Mouse (Mus musculus): Measurements from ENCODE around the gene Egr2. TPM values are rescaled to one million over a fixed set of nuclear protein-coding genes. Genes with fewer than 3 reads are reported as not detected.

Egr2 gene
- total RNA-seq, 2 experiments from 2014 or later = 0.27 to 1.2 TPM

DNA sequence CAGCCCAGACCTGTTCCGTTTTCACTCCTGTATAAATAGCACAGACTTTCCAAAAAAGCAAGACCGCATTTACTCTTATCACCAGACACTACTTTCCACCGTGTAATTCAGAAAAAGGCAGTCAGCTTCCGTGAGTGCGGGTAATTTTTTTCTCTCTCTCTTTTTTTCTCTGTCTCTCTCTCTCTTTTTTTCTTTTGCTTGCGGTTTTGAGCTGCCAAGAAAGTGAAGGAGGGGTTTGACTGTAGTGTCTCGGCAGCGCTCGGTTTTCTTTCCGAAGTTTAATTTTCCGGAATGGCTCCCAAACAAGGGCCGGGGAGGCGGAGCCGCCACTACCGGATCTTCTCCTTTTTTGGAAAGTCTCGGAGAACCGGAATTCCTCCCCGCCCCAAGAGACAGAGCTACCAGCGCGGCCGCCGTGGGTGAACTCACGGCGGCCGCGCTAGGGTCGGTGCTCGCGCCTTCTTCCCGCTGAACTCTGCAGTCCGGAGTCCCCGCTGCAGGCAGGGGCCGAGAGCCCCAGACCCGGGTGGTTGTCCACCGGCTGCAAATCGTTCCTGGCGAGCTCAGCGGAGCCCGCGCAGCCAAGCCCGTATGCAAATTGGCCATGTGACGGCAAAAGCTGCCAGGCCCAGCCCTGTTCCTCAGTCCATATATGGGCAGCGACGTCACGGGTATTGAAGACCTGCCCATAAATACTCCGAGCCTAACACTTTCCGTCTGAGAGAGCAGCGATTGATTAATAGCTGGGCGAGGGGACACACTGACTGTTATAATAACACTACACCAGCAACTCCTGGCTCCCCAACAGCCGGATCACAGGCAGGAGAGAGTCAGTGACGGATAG is 2.1 kb downstream of the Egr2 start:
- DNase-seq = peak; percentile 89 to 93
- intact Hi-C loops (cut with DNase I) = loop anchor here (2.0 to 10.0 kb wide), 3 partner anchors 110 to 447 kb away; no protein-coding TSS in a partner anchor

DNA sequence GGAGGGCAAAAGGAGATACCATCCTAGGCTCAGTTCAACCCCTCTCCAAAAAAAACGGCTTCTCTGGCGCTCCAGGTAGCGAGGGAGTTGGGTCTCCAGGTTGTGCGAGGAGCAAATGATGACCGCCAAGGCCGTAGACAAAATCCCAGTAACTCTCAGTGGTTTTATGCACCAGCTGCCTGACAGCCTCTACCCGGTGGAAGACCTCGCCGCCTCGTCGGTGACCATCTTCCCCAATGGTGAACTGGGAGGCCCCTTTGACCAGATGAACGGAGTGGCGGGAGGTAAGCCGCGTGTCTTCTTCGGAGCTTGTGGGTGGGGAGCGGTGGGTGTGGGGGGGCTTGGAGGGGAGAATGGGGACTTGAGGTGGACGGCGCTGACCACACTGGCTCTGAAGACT is 2.8 kb downstream of the Egr2 start:
- DNase-seq = peak; percentile 12 to 17
- intact Hi-C loops (cut with DNase I) = loop anchor here (5.0 to 10.0 kb wide), 2 partner anchors 109 to 447 kb away; no protein-coding TSS in a partner anchor

- peak; percentile 15 to 36 for DNase-seq
- intact Hi-C loops (cut with DNase I) = loop anchor here (5.0 to 10.0 kb wide), 2 partner anchors 109 to 446 kb away; no protein-coding TSS in a partner anchor
Measured at GRCm38 (mm10) chr10:67538585-67539400, 3.5 kb downstream of the Egr2 start.

DNA sequence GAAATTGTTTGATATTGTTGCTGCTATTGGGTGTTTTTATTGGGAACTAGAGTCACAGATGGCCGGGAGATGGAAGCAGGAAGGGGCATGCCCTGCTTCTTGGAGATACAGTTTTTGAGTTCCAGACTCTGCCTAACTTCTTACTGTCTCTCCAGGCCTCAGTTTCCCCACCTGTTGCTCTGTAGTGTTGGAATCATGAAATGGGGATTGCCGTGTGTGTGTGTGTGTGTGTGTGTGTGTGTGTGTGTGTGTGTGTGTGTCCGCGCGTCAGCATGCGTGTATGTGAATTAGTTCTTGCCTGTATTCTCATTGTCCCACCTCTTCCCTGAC is 4.1 kb downstream of the Egr2 start:
- DNase-seq = no peak
- intact Hi-C loops (cut with DNase I) = loop anchor here (5.0 to 10.0 kb wide), 2 partner anchors 108 to 445 kb away; no protein-coding TSS in a partner anchor

GRCm38 (mm10) chr10:67540591-67540990 is 5.3 kb downstream of the Egr2 start:
- intact Hi-C loops (cut with DNase I) = loop anchor here (10.0 kb wide), 1 partner anchor 734 kb away; the partner anchor contains the start of gene Arid5b

GRCm38 (mm10) chr10:67547850-67548260 is 12.6 kb downstream of the Egr2 start:
- intact Hi-C loops (cut with DNase I) = loop anchor here (5.0 to 10.0 kb wide), 2 partner anchors 154 to 727 kb away; partner anchors contain the start of gene Arid5b
- peak; percentile 32 to 53 for DNase-seq

More at GRCm38 (mm10) chr10:67540591-67540990, 5.3 kb downstream of the Egr2 start:
- DNase-seq = no peak

DNA sequence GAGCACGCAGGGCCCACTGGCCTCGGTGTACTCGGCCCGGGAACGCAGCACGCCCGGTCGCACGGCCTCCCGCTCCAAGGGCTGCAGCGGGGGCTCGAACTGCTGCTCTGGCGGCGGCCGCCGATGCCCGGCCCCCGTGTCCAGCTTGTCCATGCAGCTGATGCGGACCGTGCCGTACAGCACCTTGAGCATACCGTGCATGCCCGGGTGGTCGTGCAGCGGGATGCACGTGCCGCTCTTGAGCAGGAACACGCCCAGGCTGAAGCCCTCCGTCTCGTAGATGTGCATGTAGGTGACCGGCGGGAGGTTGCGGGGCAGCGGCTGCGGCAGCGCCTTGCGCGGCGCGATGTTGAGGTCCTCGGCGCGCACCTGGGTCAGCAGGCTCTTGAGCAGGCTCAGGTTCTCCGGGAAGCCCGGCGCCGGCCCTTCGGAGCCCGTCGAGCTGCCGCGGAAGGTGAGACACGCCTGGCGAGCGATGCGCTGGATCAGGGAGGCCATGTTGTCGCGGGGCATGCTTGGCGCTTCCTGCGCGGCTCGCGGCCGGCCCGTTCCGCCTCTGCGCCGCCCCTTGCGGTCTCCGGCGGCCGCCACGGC is 13.1 kb downstream of the Egr2 start:
- intact Hi-C loops (cut with DNase I) = loop anchor here (5.0 to 10.0 kb wide), 2 partner anchors 154 to 726 kb away; partner anchors contain the start of gene Arid5b
- no peak for DNase-seq

DNA sequence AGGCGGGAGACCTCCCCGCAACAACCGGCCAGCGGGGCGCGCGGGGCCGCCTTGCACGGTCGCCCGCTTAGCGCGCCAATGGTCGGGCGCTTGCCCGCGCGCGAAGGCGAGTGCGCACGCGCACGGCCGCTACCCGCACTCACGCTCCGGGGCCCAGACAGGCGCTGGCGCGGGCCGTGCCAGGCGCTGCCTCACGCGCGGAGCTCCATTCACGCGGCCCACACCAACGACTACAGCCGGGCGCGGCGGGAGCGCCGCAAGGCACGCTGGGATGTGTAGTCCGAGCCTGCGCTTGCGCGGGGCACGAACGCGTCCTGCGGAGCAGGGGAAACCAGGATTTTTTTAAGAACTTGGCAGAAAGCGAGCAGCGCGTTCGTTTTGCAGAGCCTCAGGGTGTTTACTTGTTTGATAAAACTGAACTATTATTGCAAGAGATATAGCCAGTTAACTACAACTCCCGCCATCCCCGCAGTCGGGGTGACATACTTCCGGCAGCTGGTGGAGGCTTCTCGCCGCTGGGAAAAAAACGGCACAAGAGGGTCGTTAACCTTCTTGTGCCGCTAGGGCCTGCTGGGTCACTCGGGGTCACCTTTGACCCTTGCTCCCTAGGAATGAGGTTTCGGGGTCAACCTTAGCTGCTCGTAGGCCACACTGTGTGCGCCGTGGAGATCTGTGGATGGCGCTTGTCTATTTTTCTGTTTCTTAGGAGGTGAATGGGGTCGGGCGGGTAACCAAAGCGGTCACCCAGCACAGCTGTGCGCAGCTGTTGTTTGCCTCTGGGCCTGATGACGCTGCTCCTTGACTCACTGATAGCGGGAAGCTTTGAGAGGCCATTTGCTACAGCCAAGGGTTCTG is 13.8 kb downstream of the Egr2 start, which contains the start of gene Ado:
Gene Ado (minus strand): TSS at position 79 of the 855 bp plus-strand sequence.
- peak; percentile 88 to 94 for DNase-seq
- intact Hi-C loops (cut with DNase I) = loop anchor here (5.0 to 10.0 kb wide), 2 partner anchors 153 to 726 kb away; partner anchors contain the start of gene Arid5b

GRCm38 (mm10) chr10:67558053-67558452 is 22.8 kb downstream of the Egr2 start:
- no peak for DNase-seq
- intact Hi-C loops (cut with DNase I) = no loop called here

DNA sequence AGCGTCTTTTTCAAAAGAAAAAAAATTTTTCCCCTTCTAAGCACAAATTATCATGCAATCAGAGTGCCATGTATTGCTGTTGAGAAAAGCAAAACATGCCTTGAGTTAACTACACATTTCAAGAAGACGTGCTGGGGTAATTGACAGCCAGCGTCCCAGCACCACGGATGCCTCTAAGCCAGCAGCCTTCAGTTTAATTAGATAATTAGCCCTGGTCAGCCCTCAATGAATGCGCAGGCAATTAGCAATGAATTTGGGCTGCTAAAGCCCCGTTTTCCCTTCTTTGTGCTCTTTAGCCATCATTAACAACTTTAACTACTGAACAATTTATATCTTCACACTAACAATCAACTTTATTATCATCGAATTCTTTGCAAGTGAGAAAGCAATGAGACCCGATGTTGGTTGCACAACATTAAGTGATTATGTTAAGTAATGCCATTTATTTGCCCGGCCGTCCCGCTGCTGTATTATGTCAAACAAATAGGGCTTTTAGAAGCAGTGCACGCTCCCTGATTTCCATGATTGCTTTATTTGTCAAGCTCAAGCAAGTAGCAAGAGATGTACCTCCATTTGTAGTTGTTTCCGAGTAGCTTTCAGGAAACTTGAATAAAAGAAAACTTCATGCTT is 24.6 kb downstream of the Egr2 start:
- intact Hi-C loops (cut with DNase I) = no loop called here
- no peak for DNase-seq

DNA sequence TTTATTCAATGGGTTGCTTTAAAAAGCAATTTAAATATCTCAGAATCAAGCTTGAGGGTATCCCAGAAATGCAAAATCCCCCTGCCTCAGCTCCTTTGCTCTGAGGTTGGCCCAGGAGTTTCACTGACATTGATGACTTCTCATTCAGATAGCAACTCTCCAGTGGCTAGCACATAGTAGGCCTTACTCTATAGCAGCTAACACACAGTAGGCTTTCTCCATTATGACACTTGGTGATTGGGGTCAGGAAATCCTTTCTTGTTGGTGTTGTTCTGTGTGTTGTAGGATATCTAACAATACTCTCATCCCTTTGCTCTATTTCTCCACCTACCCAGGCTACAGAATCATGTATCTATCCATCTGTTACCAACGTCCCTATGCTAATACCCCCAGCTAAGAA is 25.9 kb downstream of the Egr2 start:
- intact Hi-C loops (cut with DNase I) = no loop called here
- DNase-seq = no peak

- no peak for DNase-seq
Measured at GRCm38 (mm10) chr10:67564509-67564908, 29.2 kb downstream of the Egr2 start.

GRCm38 (mm10) chr10:67566104-67566503 is 30.8 kb downstream of the Egr2 start:
- intact Hi-C loops (cut with DNase I) = no loop called here
- no peak for DNase-seq

More at GRCm38 (mm10) chr10:67564509-67564908, 29.2 kb downstream of the Egr2 start:
- intact Hi-C loops (cut with DNase I) = no loop called here

- intact Hi-C loops (cut with DNase I) = no loop called here
- DNase-seq = no peak
Measured at GRCm38 (mm10) chr10:67569539-67569938, 34.3 kb downstream of the Egr2 start.

GRCm38 (mm10) chr10:67571443-67571842 is 36.2 kb downstream of the Egr2 start:
- intact Hi-C loops (cut with DNase I) = no loop called here
- DNase-seq = no peak

GRCm38 (mm10) chr10:67573310-67573709 is 38.0 kb downstream of the Egr2 start:
- intact Hi-C loops (cut with DNase I) = no loop called here
- no peak for DNase-seq

- intact Hi-C loops (cut with DNase I) = no loop called here
- DNase-seq = no peak
Measured at GRCm38 (mm10) chr10:67579830-67580229, 44.6 kb downstream of the Egr2 start.

DNA sequence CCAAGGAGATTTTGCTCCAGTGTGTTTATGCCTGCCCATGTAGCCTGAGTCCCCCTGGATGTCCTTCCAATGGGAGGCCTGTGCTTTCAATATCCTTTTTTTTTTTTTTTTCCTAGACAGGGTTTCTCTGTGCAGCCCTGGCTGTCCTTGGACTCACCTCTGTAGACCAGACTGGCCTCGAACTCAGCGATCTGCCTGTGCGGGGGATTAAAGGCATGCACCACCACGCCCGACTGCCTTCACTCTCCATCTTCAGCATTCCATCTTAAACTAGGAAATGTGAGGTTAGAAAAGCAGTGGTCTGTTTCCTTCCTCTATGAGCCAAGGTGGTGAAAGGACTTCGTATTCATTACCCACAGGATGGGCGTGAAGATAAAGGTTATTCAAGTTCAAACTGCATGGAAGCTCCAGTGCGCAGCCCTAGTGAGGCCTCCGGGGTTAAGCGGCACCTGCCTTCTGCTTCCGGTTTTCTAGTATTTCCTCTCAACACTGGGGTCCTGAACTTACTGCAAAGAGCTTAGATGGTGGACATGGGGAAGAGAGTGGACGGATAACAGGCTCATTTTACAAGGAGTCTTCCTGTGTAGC is 46.5 kb downstream of the Egr2 start:
- DNase-seq = no peak
- intact Hi-C loops (cut with DNase I) = no loop called here
